Mouse (Mus musculus): Measurements from ENCODE around the gene Txndc17.
A peak's percentile ranks its signal among the peaks of the same experiment; 100 is the strongest.

Gene Txndc17

GRCm38 (mm10) chr11:72224865-72225264, 17.5 kb downstream of the Txndc17 start:
- DNase-seq, result peak; percentile 57 to 72

GRCm38 (mm10) chr11:72226020-72226791, 18.9 kb downstream of the Txndc17 start:
- no peak for DNase-seq

- DNase-seq, result no peak
These were observed 19.6 kb downstream of the Txndc17 start for GRCm38 (mm10) chr11:72226901-72227300.

- DNase-seq, result no peak
These were observed 21.2 kb downstream of the Txndc17 start for GRCm38 (mm10) chr11:72228513-72228912.

GRCm38 (mm10) chr11:72232068-72232467, 24.7 kb downstream of the Txndc17 start:
- no peak for DNase-seq

GRCm38 (mm10) chr11:72232991-72233390, 25.6 kb downstream of the Txndc17 start:
- no peak for DNase-seq

- DNase-seq, result no peak
These were observed 26.7 kb downstream of the Txndc17 start for GRCm38 (mm10) chr11:72234013-72234412.

GRCm38 (mm10) chr11:72240062-72240860, 32.9 kb downstream of the Txndc17 start:
- DNase-seq, result no peak

- DNase-seq, result no peak
These were observed 37.9 kb downstream of the Txndc17 start for GRCm38 (mm10) chr11:72245196-72245753.

GRCm38 (mm10) chr11:72255629-72256028, 48.3 kb downstream of the Txndc17 start:
- no peak for DNase-seq

- DNase-seq, result no peak
These were observed 49.1 kb downstream of the Txndc17 start for GRCm38 (mm10) chr11:72256441-72256840.
